Mouse (Mus musculus) ZHBTc4 (cell line): ENCODE measurements at regions not wholly inside any gene's neighbourhood (a gene's known extent, or its start where the extent isn't known, plus 50 kb on each side); places are given as distances from the start of the nearest gene placed in this dataset.

ENCODE experiments used
- DNase-seq: peaks from one replicate; pipeline ENCODE4 v3.0.0-alpha.2; 2011; ENCODE audit warnings: low read depth, low spot score

DNA sequence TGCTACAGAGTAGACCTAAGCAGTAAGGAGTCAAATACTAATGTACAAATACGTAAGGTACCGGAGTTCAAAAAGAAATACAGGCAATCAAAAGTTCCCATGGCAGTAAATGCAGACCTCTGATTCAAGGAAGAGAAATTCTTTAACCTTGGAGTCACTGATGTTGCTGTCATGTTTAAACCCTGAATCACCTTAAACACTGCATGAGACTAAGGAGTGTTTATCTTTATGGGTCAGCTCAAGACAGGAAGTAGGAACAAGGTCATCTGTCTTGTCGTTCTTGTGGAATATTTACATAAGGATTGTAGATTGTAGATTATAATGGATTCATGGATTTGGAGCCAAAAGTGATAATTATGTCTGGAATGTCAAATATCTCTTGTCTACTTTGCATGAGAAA, 1708.7 kb upstream of the Slc10a2 start:
- DNase-seq = no peak

GRCm38 (mm10) chr8:6807116-6807515, 1702.0 kb upstream of the Slc10a2 start:
- no peak for DNase-seq

- DNase-seq = no peak
Measured at GRCm38 (mm10) chr8:6803199-6803598, 1698.0 kb upstream of the Slc10a2 start.

- DNase-seq = no peak
Measured at GRCm38 (mm10) chr8:6801076-6801475, 1695.9 kb upstream of the Slc10a2 start.

DNA sequence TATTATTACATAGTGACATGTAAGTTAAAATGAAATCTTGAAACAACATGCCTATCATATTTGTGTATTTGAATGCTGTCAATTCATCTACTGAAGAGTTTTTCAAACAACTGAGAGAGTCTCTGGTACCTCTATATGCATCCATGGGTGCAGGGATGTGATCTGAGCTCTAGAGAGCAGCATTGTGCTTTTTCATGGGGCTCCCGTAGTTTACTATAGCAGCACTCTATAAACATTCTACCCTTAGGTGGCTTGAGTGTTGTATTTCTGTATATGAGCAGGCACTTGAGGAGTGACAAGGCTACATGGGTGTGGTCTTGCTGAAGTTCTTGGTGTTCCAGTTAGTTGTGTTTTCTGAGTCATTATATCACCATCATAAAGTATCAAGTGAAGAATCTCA, 1683.9 kb upstream of the Slc10a2 start:
- peak; percentile 5 for DNase-seq

- no peak for DNase-seq
Measured at GRCm38 (mm10) chr8:6780983-6781382, 1675.8 kb upstream of the Slc10a2 start.

DNA sequence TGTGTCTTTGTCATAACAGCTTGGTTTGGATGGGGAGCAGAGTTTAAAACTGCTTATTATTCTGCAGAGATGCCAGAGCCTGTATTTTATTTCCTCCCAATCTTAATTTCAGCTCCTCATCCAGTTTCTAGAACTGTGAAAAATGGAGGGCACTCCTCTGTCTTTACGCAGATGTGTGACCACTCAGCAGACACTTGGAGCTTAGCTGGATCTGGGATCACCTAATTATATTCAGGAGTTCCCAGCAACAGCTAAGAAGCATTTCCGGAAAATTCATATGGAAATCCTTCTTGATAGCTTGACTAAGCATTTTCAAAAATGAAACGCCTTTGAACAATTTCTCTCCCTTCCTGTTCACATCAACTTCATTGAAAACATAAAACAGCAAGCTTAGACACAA, 1670.0 kb upstream of the Slc10a2 start:
- DNase-seq = no peak

GRCm38 (mm10) chr8:6729571-6729970, 1624.4 kb upstream of the Slc10a2 start:
- no peak for DNase-seq

- peak; percentile 4 for DNase-seq
Measured at GRCm38 (mm10) chr8:6708886-6709449, 1603.8 kb upstream of the Slc10a2 start.

- DNase-seq = no peak
Measured at GRCm38 (mm10) chr8:6688595-6688994, 1583.4 kb upstream of the Slc10a2 start.

GRCm38 (mm10) chr8:6658860-6659259, 1553.7 kb upstream of the Slc10a2 start:
- no peak for DNase-seq

GRCm38 (mm10) chr8:6657451-6657990, 1552.4 kb upstream of the Slc10a2 start:
- DNase-seq = no peak

DNA sequence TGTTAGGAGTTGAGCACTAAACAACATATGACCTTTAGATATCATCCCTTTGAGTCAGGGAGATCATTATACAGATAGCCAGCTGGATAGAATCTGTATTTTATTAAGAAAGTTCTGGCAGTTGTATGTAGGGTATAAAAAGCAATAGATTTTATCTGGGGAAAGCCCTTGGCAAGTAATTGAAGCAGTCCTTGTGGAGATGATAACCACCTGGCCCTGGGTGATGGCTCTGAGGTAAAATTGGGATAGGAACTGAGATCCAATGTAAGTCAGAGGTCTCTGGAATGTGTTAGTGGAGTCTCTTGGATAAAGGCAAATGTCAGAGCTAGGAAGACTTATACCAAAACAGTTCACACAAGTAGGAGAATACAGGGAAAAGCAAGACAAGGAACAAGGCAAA, 1547.0 kb upstream of the Slc10a2 start:
- no peak for DNase-seq

- DNase-seq = no peak
Measured at GRCm38 (mm10) chr8:6648083-6648482, 1542.9 kb upstream of the Slc10a2 start.

DNA sequence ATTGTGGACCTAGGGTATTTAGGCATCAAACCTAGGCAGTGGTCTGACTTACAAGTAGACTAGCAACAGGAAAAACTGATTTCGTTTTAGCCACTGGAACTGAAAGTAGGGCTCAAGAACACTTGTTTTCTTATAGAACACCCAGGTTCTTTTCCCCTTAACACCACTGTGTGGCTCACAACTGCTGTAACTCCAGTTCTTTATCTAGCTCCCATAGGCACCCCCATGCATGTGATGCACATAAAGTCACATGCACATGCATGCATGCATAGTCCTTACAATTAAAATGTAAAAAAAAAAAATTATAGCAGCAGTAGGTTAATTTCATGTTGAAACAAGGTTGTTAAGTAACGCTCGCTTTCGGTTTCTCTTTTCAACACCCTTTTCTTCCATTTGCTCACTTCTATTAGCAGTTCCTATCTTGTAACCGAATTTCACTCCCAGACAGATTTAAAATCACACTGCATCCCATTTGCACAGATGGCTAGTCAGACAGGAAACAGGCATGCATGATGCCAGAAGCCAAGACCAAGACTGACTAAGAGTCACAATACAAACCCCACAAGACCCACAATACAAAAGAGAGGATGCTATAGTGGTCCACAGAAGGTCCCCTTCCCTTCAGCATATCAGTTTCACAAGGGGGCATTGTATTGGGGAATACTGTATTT, 1540.3 kb upstream of the Slc10a2 start:
- DNase-seq = no peak

- no peak for DNase-seq
Measured at GRCm38 (mm10) chr8:6644396-6644795, 1539.2 kb upstream of the Slc10a2 start.

GRCm38 (mm10) chr8:6627009-6627557, 1521.9 kb upstream of the Slc10a2 start:
- no peak for DNase-seq

- peak; percentile 3 for DNase-seq
Measured at GRCm38 (mm10) chr8:6608891-6609290, 1503.7 kb upstream of the Slc10a2 start.

DNA sequence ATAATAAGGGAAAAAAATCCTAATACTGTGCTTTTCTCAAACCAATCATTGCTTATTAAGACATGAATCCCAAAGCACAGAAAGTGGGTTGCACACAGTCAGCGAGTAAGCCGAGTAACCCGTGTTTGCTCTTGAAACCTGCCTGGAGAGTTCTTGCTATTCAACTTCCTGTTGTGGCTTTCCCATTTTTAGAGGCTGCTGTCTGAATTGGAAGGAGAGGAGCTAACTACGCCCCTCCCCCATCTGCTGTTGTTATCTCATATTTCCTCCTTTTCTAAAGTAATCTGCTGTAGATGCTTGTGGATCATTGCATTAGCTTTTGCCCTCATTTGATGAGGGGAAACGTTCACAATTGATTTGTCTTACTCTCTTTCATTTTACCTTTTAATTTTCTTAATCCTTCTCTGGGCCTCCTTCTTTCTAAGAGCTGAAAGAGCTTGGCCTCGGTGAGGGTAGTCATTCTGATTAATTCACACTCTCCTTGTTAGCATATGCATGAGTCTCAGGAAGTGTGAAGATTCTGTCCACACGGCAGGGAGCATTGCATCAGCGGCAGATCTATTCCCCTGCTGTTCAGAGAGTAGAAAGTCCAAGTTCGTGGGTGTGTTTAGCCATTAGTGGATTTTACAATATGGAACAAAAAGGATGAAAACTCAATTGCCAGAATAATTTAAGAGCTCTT, 1501.8 kb upstream of the Slc10a2 start:
- DNase-seq = peak; percentile 1

- no peak for DNase-seq
Measured at GRCm38 (mm10) chr8:6604232-6604804, 1499.2 kb upstream of the Slc10a2 start.

DNA sequence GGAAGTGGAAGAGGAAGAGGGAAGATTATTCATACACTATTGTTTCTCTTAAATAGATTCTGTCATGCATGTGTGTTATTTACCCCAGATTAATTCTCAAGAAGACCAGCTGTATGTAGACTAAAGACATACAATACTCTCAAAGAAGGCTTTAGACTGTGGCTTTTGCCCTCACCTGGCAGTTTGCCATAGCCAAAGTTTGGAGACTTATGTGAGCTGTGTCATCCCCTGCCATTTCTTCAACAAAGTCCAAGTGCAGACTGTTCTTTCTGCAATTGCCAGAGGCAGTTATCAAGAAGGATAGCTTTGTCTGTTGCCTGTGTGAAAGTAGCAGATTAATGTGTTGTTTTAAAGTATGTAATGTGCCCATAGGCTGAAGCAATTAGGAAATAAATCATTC, 1485.0 kb upstream of the Slc10a2 start:
- no peak for DNase-seq
